Mouse (Mus musculus): ENCODE data around the gene Psmb9.

- TF ChIP-seq CTCF (IDR thresholded peaks at IDR 0.05; ENCODE audit: low read depth) (no peak), EP300 (IDR thresholded peaks at IDR 0.05; ENCODE audit: low read depth) (no peak)
Observed at GRCm38 (mm10) chr17:34225426-34225825, 37.9 kb upstream of the Psmb9 start.
